9 mouse cellular contexts compared by ENCODE assay signal in the genomic region with DNA sequence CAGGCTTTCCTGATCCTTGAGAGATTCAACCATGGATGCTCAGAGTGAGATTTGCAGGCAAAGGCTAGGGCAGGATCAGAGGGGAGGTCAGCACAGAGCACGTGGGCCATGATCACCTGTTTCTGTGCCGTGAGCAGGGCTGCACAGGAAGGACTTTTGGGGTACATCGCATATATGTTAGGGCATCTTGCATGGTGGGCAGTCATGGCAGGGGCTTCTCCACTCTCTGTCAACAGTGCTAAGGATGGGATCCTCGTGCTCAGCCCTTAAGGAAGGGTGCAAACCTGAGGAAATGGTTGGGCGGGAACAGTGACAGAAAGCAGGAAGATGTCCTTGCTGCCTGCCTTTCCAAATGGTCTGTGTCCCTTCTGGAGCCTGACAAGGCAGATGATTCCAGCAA.
DNase-seq lines count a peak whose midpoint lies in the region; ATAC-seq lines count a peak whose summit lies in the region.
"Had no signal": no experiment of that assay in that cellular context is flagged by ENCODE, and none has a peak within 500 bp of the region (broad histone marks: within the 10 kb centered on the region; RNA-seq: fewer than 3 reads in every experiment).

No protein-coding gene starts in this region.

- 42% methylated on average over 5 of the region's 5 CpGs for WGBS in heart, embryonic 13.5 days
- 63% methylated on average over 5 of the region's 5 CpGs for WGBS in embryonic facial prominence, embryonic 13.5 days
- WGBS in intestine, embryonic 14.5 days = 40% methylated on average over 5 of the region's 5 CpGs

- H3K27me3 ChIP-seq in heart, embryonic 13.5 days (replicated peaks) = no peaks in the 10 kb centered on the region
- no peaks in the 10 kb centered on the region for H3K27me3 ChIP-seq in embryonic facial prominence, embryonic 13.5 days
- H3K27me3 ChIP-seq in intestine, embryonic 14.5 days (replicated peaks; ENCODE audit: control insufficient read depth, insufficient read depth, low read length) = no peaks in the 10 kb centered on the region
- H3K27me3 ChIP-seq: embryonic facial prominence, embryonic 15.5 days had no signal

- peak overlapping the region; percentile 39 for H3K4me2 ChIP-seq in heart, embryonic 13.5 days
- peak overlapping the region; percentile 9; the same call in 1 of the 2 replicates for H3K4me2 ChIP-seq in embryonic facial prominence, embryonic 13.5 days
- peak overlapping the region; percentile 25; the same call in 1 of the 2 replicates for H3K4me2 ChIP-seq in intestine, embryonic 14.5 days (ENCODE audit: low read length)
- H3K4me2 ChIP-seq: embryonic facial prominence, embryonic 15.5 days had no signal

- peak overlapping the region; percentile 44; the same call in 1 of the 2 replicates for H3K9ac ChIP-seq in heart, embryonic 13.5 days
- H3K9ac ChIP-seq in embryonic facial prominence, embryonic 13.5 days = 0 out of 2 replicates have a peak overlapping the region, but pooled peaks have one; percentile 16
- H3K9ac ChIP-seq in intestine, embryonic 14.5 days (ENCODE audit: low read length) = no peak overlapping the region
- H3K9ac ChIP-seq: embryonic facial prominence, embryonic 15.5 days had no signal

- no peak for DNase-seq in heart, adult 18-20 months
- no peak for DNase-seq in intestine, embryonic 14.5 days (ENCODE audit: low spot score)
- DNase-seq in ovary, adult 18-20 months (ENCODE audit: low spot score) = no peak
- DNase-seq in adrenal gland, adult 18-20 months (ENCODE audit: low spot score in 2 of 2) = no peak
- DNase-seq in spleen, adult 18-20 months = no peak

- no peak for ATAC-seq in heart, embryonic 13.5 days (ENCODE audit: extremely low read depth, insufficient number of reproducible peaks, low FRiP score, low TSS enrichment)
- ATAC-seq in embryonic facial prominence, embryonic 13.5 days (ENCODE audit: insufficient number of reproducible peaks, insufficient read depth, low FRiP score, low TSS enrichment, low read depth) = no peak
- no peak for ATAC-seq in intestine, embryonic 14.5 days (replicated peaks; ENCODE audit: low FRiP score, low TSS enrichment, low read depth)
- ATAC-seq in monocyte, adult 5-6 weeks (replicated peaks; ENCODE audit: insufficient number of reproducible peaks, low FRiP score, low TSS enrichment, poor library complexity, severe bottlenecking) = 0 out of 2 replicates have a peak, but pooled peaks have one; percentile 11

- no peaks in the 10 kb centered on the region for H3K9me3 ChIP-seq in heart, embryonic 13.5 days
- no peaks in the 10 kb centered on the region for H3K9me3 ChIP-seq in embryonic facial prominence, embryonic 13.5 days
- no peaks in the 10 kb centered on the region for H3K9me3 ChIP-seq in intestine, embryonic 14.5 days (ENCODE audit: control insufficient read depth, low read length)
- H3K9me3 ChIP-seq: embryonic facial prominence, embryonic 15.5 days had no signal

- H3K27ac ChIP-seq in heart, embryonic 13.5 days (replicated peaks) = no peak overlapping the region
- no peak overlapping the region for H3K27ac ChIP-seq in embryonic facial prominence, embryonic 13.5 days
- peak overlapping the region; percentile 84 for H3K27ac ChIP-seq in intestine, embryonic 14.5 days (ENCODE audit: low read depth)
- H3K27ac ChIP-seq: embryonic facial prominence, embryonic 15.5 days had no signal

- no peaks in the 10 kb centered on the region for H3K36me3 ChIP-seq in heart, embryonic 13.5 days
- no peaks in the 10 kb centered on the region for H3K36me3 ChIP-seq in embryonic facial prominence, embryonic 13.5 days
- H3K36me3 ChIP-seq in intestine, embryonic 14.5 days (ENCODE audit: control insufficient read depth, insufficient read depth, low read length) = no peaks in the 10 kb centered on the region
- H3K36me3 ChIP-seq: embryonic facial prominence, embryonic 15.5 days had no signal

- H3K4me3 ChIP-seq in heart, embryonic 13.5 days = no peak overlapping the region
- no peak overlapping the region for H3K4me3 ChIP-seq in embryonic facial prominence, embryonic 13.5 days
- no peak overlapping the region for H3K4me3 ChIP-seq in intestine, embryonic 14.5 days (ENCODE audit: low read depth, low read length)
- H3K4me3 ChIP-seq: embryonic facial prominence, embryonic 15.5 days had no signal

- H3K4me1 ChIP-seq in heart, embryonic 13.5 days = peaks cover 38% of the 10 kb centered on the region
- peaks cover 21% of the 10 kb centered on the region for H3K4me1 ChIP-seq in embryonic facial prominence, embryonic 13.5 days
- H3K4me1 ChIP-seq in intestine, embryonic 14.5 days (replicated peaks; ENCODE audit: control insufficient read depth, insufficient read depth, low read length) = peaks cover 29% of the 10 kb centered on the region
